Mouse (Mus musculus): ENCODE results near the gene 4632433K11Rik.

DNA sequence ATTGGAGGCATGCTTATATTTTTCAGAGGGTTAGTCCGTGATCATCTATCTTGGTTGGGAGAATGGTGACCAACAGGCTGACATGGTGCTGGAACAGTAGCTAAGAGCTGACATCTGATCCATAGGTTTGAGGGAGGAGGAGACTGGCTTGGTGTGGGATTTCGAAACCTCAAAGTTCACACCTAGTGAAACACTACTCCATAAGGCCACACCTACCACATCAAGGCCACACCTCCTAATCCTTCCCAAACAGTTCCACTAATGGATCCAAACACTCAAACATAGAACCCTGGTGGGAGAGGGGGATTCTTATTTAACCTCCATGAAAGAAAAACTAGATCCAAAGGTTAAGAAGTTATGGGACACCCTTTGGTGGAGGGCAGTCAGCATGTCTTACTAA lies 17.0 kb upstream of the 4632433K11Rik start:
- TF ChIP-seq CHD2 (IDR thresholded peaks at IDR 0.05; ENCODE audit: low read depth, low read length): no peak
- TF ChIP-seq ZNF384 (IDR thresholded peaks at IDR 0.05; ENCODE audit: low read depth, low read length): no peak

All from ES-E14 (cell line).